Mouse (Mus musculus): ENCODE results near the gene Xab2.
"Not testable (repeated sequence)": the region's sequence is repeated elsewhere in the genome, so short reads cannot be mapped to it uniquely, and the experiment has no call there.

Xab2 gene

GRCm38 (mm10) chr8:3609046-3609815 lies 11.9 kb downstream of the Xab2 start:
- no peak for DNase-seq (ENCODE audit: low spot score in 2 of 2)

GRCm38 (mm10) chr8:3607822-3608221 lies 13.3 kb downstream of the Xab2 start:
- no peak for DNase-seq (ENCODE audit: low spot score in 2 of 2)

- no peak for DNase-seq (ENCODE audit: low spot score in 2 of 2)
These were observed 14.5 kb downstream of the Xab2 start for GRCm38 (mm10) chr8:3606593-3606992.

- DNase-seq (ENCODE audit: low spot score in 2 of 2): no peak
These were observed 17.7 kb downstream of the Xab2 start for GRCm38 (mm10) chr8:3603439-3603838.

GRCm38 (mm10) chr8:3600401-3600800 lies 20.7 kb downstream of the Xab2 start:
- DNase-seq (ENCODE audit: low spot score in 2 of 2): no peak

- no peak for DNase-seq (ENCODE audit: low spot score in 2 of 2)
These were observed 21.9 kb downstream of the Xab2 start for GRCm38 (mm10) chr8:3599219-3599618.

- DNase-seq (ENCODE audit: low spot score in 2 of 2): no peak
These were observed 23.1 kb downstream of the Xab2 start for GRCm38 (mm10) chr8:3598054-3598453.

GRCm38 (mm10) chr8:3594466-3594865 lies 26.6 kb downstream of the Xab2 start:
- DNase-seq (ENCODE audit: low spot score in 2 of 2): no peak

GRCm38 (mm10) chr8:3593470-3593869 lies 27.6 kb downstream of the Xab2 start:
- DNase-seq (ENCODE audit: low spot score in 2 of 2): no peak

GRCm38 (mm10) chr8:3588258-3588633 lies 32.9 kb downstream of the Xab2 start:
- no peak for DNase-seq (ENCODE audit: low spot score in 2 of 2)

- DNase-seq (ENCODE audit: low spot score in 2 of 2): peak in 1 of 2 experiments; percentile 66
These were observed 33.5 kb downstream of the Xab2 start for GRCm38 (mm10) chr8:3587391-3588257.

- DNase-seq (ENCODE audit: low spot score in 2 of 2): no peak
These were observed 34.1 kb downstream of the Xab2 start, which contains the start of gene Camsap3 for GRCm38 (mm10) chr8:3586993-3587390. Camsap3 (plus strand) TSS chr8:3587293.

GRCm38 (mm10) chr8:3586452-3586851 lies 34.7 kb downstream of the Xab2 start:
- no peak for DNase-seq (ENCODE audit: low spot score in 2 of 2)

GRCm38 (mm10) chr8:3581961-3582360 lies 39.2 kb downstream of the Xab2 start:
- DNase-seq (ENCODE audit: low spot score in 2 of 2): not testable (repeated sequence)

- no peak for DNase-seq (ENCODE audit: low spot score in 2 of 2)
These were observed 41.4 kb downstream of the Xab2 start for GRCm38 (mm10) chr8:3579390-3580364.

- no peak for DNase-seq (ENCODE audit: low spot score in 2 of 2)
These were observed 44.7 kb downstream of the Xab2 start for GRCm38 (mm10) chr8:3576211-3576960.

GRCm38 (mm10) chr8:3574546-3574945 lies 46.6 kb downstream of the Xab2 start:
- DNase-seq (ENCODE audit: low spot score in 2 of 2): no peak

- no peak for DNase-seq (ENCODE audit: low spot score in 2 of 2)
These were observed 51.3 kb downstream of the Xab2 start for GRCm38 (mm10) chr8:3569784-3570183.

GRCm38 (mm10) chr8:3568378-3568777 lies 52.7 kb downstream of the Xab2 start:
- DNase-seq (ENCODE audit: low spot score in 2 of 2): no peak

- no peak for DNase-seq (ENCODE audit: low spot score in 2 of 2)
These were observed 53.3 kb downstream of the Xab2 start, which contains the start of gene C330021F23Rik for GRCm38 (mm10) chr8:3567641-3568371. C330021F23Rik (plus strand) TSS chr8:3567990.
